Mouse (Mus musculus) gastrocnemius, postnatal 4 days (tissue): ENCODE data around the gene Cdk5rap2. TPM values are rescaled to one million over a fixed set of nuclear protein-coding genes. Genes with fewer than 3 reads are reported as not detected.
A peak's percentile ranks its signal among the peaks of the same experiment; 100 is the strongest.

Experiments
- DNase-seq, 2 experiments: peaks; one replicate each; pipeline ENCODE4 v3.0.0; 2021 to 2022; ENCODE audit warnings: low spot score in 2 of 2, mixed read lengths in 2 of 2
- total RNA-seq, 2 experiments: library from RNA; stranded (reverse); gene quantifications; 2 replicates each; pipeline ENCODE4 v1.2.3; 2021

Gene Cdk5rap2
- total RNA-seq, 2 experiments from 2014 or later, result 17.7 to 18.1 TPM

DNA sequence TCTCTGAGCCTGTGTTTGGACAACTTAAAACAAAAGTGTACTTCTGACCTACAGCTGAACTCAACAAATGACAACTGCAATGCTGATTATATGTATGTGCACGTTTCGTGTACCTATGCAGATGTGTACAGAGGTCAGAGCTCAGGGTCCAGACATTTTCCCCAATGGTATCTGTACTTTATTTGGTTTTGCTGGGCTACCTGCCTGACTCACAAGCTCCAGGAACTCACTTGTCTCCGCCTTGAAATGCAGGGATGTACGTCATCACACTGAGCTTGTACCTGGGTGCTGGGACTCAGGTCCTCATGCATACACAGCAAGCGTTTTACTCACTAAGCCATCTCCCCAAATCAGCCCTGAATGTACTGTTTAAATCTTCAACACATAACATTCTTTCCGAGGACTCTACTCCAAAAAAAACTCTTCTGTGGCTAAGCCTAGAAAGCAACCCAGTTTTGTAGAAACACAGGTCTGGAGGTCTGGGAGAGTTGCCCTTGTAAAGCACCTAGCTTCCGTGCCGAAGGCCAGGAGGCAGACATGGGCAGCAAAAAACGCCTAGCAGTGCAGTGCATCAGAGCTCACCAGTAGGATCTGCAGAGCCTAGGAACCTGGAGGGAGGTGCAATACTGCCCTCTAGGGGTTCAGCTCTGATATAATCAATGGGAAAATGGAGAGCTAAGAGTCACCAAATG, 54.4 kb downstream of the Cdk5rap2 start:
- peak in 1 of 2 experiments; percentile 44 for DNase-seq

DNA sequence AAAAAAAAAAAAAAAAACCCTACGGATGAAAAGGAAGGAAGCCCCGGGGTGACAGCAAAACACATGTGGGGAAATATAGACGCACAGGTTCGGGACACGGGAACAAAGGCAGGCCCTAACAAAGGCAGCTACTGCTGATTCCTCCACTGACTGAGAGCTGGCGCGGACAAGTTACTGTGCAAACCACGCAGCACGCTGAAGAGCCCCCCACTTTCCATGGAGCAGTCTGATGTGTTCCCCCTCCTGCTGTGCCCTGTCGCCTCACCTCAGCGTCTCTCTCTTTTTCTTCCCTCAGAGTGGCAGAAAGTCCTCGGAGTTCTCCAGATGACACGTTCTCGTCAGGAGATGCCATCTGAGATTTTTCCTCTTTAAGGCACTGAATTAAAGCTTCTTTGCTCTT, 55.8 kb downstream of the Cdk5rap2 start:
- DNase-seq, result no peak

DNA sequence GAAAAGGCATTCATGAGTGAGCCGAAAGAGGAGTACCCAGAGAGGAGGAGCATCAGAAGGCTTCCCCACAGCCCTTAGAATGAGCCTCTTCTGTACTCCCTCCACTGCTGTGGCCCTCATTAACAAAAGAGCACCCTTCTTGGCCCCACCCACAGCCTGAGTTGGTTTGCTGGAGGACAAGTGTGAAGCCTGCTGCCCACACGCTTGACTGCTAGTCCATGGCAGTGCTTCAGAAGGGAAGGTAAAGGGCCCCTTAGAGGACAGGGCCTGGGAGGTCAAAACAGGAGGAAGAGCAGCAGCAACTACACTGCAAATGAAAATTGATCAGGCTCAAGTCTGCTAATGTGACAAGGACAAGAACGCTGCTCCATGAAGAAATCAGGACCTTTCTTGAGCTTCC, 56.6 kb downstream of the Cdk5rap2 start:
- no peak for DNase-seq

DNA sequence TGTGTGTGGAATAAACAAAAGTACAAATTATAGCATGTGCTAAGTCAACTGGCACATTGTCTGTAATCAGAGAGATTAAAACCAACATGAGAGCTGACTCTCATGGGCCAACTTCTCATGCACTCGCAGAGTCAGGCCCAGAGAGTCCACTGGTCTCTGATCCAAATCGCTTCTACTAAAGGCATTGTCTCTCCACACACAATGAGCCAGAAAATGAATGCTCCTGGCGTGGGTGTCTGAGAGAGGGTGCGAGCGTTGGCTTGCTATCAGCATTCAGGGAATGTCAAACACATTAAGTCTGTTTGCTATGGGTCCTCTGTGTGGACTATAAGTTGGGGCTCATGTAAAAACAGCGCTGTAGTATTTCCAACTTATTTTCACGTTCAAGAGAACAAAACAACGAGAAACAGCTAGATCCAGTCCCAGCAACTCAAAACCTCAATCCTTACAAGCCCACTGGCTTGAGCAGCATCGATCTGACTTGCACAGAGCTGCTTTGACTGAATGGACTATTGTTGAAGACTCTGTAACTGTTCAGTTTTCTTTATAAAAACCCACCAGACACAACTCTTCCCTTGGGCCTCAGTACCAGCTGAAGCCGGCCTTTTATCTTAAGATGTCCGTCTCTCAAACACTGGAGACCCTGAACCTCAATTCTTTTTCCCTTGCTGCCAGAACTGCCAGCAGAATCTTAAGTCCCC, 74.6 kb downstream of the Cdk5rap2 start:
- DNase-seq, result no peak

DNA sequence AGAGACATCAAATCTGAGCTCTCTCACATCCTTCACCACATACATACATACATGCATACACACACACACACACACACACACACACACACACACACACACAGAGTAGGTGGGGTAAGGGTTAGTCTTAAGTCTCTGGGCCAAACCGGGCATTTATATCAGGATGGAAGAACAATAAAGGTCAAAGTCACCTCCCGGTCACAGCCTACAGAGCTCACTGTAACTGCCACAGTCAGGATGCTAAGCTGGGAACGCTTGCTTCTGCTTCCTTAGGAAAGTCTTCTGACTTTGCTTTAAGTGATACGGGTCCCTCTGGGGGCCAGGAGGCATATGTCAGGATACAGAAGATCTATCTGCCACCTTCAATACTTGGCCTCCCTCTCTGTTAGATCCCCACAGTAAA, 75.2 kb downstream of the Cdk5rap2 start:
- DNase-seq, result no peak

DNA sequence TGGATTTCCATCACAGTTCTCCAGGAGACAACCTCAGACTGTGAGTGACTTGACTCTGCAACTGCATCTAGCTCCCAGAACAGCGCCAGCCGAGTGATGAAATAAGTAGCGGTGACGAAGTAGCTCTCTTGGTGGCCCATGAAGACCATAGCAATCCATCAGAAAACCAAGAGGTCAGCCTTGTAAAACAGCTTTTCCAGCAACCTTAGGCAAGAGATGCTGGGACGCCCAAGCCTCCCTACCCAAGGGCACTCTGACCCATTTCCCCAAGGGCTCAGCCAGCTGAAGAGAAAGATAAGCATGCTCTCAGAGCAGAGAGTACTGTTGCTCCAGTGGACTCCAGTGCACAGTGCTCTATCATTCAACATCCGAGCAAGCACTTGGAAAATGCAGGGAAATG, 77.3 kb downstream of the Cdk5rap2 start:
- no peak for DNase-seq

DNA sequence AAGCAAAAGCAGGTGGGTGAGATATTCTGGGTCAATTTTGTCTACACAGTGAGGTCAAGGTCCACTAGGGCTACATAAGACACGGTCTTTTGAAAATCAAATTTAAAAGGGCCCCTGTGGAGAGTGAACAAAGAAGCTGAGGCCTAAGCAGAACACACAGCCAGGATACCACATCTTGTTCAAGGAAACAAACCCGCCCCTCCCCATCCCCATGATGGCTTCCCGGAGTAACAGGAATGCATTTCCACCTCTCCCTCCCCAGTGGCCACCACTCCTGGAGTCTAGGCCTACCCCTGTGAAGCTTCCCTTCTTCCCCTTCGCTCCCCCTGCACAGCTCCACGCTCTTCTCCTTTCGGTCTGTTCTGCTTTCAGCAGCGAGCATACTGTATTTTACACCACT, 77.7 kb downstream of the Cdk5rap2 start:
- no peak for DNase-seq

DNA sequence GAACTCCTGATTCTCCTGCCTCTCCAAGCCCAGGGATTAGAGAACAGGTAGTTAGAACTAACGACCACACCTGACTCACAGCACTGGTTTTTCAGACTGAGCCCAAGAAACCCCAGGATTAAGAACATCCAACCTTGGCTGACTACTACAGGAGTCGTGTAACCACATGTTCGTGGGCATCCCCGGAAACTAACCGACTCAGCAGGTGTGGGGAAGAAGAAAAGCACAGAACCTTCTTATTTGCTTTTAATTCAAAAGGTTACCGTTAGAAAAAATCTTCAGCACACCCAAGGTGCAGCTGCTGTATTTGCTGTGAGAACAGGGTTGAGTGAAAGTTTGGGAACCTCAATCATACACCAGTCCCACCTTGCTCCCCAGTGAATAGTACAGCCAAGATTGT, 79.1 kb downstream of the Cdk5rap2 start:
- no peak for DNase-seq

DNA sequence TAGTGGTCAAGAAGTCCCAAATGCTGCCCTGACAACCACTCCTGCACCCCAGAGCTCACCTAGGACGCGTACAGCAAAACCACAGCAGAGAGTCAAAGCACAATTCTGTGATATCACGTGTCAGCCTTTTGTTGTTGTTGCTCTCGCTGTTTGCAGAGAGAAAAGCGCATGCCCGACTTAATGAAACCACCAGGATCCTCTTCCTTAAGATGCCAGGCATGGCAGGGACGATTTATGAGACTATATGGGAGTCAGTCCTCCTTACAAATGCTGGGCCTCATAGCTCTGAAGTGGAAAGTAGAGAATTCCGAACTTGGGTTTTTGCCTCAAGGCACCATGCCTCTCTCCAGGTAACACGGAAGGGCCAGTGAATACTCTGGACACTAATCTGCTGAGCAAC, 82.2 kb downstream of the Cdk5rap2 start:
- DNase-seq, result no peak

DNA sequence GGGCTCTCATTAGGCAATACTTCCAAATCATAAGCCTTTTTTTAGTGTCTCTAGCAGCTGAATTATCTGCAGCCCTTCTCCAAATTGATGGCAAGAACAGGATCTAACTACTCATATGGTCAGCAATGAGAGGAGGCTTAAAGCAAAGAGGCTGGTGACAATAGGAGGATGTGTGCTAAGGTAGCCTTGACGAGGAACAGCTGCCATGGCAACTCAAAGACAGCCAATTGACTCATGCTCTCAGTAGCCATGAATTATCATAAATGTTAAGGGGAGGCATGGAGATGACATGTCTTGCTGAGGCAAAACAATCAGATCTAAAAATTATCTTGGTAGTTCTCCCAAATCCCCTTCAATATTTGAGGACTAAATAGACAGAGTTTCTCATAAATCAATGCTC, 82.8 kb downstream of the Cdk5rap2 start:
- DNase-seq, result no peak

DNA sequence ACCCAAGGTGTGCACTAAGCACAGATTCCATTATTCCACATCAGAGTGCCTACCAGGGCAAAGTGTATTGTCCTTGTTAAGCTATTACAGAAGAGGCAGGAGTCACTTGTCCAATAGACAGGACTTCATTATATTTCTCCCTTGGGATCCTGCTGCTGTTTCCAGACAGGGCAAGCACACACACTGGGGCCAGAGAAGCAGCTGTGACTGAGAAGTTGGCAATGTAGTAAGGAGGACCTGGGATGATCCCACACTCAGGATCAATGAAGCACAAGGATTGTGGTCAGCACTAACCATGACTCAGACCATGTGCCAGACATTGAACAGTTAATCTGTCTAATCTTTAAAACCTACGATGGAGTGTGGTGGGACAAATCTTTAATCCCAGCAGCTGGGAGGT, 88.7 kb downstream of the Cdk5rap2 start:
- DNase-seq, result no peak

DNA sequence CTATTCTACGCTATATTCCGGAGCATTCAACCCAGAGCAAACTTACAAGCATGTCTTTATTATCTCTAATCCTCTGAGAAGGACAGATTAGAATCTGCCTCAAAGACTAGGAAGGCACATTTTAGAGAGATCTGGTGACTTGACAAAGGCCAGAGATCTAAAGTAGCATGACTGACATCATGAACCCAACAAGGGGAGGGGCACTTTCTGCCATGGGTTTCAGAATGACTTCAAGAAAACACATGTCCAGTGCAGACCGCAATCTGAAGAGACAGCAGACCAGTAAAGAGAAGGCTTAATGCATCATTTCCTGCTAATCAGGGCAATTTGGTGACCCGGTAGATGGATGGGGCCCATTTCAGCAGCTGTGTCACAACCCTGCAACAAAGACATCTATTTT, 98.1 kb downstream of the Cdk5rap2 start:
- no peak for DNase-seq

DNA sequence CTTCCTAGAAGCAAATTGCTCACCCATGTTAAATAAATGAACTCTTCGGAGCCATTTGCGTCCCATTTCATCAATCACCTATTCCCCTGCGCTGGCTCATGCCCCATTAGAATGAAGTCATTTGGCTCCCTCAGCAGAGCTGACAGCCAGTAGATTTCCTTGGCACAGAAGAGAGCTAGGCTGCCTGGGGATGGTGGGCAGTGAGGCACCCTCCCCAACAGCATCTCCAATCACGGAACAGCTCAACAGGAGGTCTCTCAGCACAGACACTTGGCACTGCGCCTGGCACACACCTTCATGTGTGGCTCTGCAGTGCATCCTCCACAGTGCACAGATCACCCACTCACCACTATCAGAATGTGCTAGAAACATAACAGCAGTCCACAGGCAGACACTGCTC, 98.7 kb downstream of the Cdk5rap2 start:
- no peak for DNase-seq

DNA sequence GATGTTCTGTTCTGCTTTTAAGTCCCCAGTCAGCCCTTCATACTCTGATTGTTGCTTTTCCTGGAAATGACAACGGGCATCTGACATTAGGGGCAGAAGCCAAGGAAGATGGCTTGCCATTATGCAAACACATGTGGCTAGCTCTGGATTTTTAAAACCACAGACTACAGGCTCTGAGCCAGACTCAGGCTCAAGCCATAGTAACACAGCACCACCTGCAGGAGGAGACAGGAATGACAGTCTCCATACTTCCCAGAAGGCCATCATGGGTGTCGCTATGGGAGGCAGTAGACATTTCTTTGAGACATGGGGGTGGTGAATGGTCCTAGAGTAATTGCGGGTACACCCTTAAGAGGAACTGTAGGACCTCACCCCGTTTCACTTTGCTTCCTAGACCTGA, 103.0 kb downstream of the Cdk5rap2 start:
- DNase-seq, result peak; percentile 39 to 66

DNA sequence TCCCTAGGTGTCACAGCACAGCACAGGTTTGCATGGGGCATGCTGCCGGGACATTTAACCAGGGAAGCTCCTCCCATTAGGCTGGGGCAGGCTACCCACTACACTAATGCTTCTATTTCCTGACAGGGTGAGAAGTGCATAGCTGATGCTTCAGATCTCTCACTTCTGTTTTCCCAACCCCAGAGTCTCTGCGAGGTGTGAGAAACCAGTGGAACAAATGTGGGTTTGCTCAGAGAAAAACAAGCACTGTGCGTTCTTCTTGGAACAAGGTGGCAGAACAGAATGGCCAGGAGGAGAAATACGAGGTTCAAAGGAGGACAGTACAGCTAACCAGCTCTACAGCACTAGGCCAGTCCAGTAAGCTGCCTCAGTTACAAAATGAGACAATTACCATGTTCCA, 106.4 kb downstream of the Cdk5rap2 start:
- no peak for DNase-seq

DNA sequence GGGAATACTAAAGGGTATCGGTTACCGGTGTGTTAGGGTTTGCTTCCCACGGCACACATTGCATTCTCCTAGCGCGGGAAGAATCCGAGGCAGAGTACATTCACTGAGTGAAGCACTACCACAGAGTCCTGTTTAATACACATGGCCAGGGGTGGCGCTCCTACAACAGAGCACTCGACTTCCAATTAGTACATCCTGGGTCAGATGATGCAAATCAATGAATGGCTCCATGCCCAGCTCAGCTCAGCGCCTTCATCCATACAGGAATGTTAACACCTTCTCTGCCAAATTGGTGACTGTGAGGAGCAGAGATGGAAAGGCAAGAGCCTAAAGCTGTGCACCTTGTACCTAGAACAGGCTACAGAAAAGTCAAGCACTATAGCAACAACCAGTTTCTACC, 109.1 kb downstream of the Cdk5rap2 start:
- DNase-seq, result no peak

DNA sequence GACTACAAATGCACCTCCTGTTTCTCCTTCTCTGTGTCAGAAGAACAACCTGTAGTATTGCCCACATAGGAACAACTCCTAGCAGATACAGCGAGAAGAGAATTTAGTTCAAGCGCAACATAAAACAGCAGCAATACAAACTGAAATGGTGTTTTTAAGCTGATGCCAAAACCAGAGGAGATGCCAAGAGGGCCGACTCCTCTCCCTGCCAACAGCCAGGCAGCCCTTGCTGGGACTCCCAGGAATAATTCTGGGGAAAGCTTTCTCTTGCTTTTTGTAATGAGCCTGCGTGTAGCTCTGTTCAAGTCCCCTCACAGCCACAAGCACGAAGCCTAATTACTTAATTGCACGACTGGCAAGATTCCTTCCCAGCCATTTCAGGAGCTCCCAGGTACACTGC, 120.9 kb downstream of the Cdk5rap2 start:
- no peak for DNase-seq

DNA sequence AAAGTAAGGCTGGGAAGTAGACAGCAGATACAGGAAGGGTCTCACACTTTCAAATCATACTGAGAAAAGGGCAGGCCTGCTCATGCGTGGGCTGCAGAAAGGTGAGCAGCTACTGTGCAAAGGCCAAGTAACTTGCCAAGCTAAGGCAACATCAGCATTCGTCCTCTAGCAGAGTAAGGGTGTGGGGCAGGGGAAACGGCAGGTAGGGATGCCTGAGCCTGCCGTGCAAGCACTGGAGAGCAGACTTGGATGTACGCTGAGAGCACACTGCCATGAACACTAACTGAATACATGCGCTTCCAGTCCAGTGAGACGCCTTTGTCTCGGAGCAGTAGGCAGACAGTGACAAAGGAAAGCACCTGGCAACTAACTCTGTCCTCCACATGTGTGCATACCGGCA, 127.1 kb downstream of the Cdk5rap2 start:
- DNase-seq, result no peak

DNA sequence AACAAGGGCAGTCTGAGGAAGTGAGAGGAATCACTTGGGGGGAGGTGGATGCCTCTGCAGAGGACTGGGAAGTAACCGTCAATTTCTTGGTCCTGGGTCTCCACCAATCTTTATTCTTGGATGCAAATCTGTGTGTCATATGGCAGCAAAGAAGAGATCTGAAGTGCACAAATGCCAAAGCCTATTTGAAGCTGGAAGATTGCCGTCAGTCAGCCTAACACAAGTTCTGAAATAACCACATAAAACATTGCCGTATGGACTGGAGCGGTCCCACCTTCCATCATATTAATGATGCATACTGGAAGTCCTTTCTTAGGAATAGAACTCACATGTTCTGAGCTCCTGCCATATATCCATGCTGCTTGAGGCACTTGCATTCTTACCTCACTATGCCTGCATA, 131.4 kb downstream of the Cdk5rap2 start:
- no peak for DNase-seq

DNA sequence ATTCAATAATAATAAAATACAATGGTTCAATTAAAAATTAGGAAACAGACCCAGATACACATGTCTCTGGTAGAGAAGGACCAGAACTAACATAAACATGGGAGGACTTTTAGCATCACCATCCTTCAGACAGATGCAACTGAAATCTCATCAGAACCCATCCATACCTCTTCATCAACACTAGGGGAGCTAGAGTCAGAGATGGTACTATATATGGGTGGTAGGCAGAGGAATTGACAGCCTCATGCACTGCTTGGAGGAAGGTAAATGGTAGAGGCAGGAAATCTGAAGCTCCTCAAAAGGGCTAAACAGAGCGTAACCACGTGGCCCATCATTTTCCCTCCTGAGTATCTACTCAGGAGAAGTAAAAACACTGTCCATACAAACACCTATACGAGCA, 132.2 kb downstream of the Cdk5rap2 start:
- DNase-seq, result no peak

DNA sequence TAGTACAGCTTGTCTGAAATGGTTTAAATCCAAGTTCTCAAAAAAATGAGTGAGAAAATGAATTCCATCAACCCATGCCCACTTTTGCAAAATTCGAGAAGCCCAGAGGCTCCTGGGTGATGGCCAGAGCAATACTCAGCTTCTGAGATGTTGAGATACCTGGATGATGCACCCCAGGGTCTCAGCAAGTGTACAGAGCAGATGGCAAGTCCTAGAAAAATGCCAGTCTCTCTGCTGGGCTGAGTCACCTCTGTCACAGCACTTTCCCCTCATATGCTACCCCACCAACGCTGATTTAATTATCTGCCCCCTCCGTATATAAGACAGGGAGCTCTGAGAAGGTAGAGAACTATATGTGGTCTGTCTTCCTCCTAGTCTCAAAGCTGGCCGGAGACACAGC, 137.3 kb downstream of the Cdk5rap2 start:
- DNase-seq, result no peak

DNA sequence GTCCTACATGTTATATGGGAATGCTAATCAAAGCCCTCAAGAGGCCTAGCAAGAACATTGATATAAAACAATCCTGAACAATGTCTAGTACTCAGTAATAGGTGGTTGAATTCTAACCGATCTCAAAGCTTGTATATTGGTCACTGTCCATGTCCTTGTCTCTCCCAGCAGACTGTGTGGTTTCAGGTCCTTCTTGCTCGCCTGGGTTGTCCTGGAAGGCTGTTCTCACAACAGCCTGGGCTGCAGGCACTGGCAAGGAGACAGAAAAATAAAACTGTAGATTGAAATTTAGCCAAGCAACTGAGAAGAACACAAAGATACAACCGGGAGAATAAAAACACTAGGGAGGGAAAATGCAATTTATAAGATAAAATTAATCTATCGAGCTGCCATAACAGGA, 137.7 kb downstream of the Cdk5rap2 start:
- DNase-seq, result no peak

DNA sequence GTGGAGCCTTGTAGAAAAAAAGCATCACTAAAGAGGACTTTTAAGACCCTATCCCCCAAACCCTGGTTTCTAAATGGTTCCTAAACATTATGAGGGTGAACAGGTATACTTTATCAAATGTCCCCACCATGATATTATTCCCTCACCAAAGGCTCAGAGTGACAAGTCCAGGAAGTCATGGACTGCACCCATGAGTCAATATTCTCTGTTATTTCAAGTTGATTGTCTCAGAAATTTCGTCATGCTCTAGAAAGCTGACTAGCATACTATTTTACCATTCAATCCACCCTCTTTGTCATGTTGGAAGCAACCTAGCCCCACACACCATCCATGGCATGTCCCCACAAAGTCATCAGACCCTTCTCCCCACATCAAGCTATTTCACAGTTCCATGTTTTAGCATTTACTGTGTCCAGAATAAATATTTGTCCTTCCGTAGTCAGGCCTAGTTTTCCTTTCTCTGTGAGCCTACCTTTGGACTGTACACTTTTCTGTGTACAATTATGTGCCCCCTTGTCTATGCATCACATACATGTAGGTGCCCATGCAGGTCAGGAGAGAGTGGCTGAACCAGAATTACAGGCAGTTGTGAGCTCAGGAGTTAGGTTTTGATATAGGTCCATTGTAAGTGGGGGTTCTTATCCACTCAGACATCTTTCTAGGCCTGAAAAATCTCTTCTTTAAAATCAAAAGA, 142.9 kb downstream of the Cdk5rap2 start:
- no peak for DNase-seq
